Mouse (Mus musculus) left cerebral cortex, adult 18-20 months (tissue): ENCODE results near the gene A630089N07Rik. TPM values are rescaled to one million over a fixed set of nuclear protein-coding genes. Genes with fewer than 3 reads are reported as not detected.
A peak's percentile ranks its signal among the peaks of the same experiment; 100 is the strongest.
"Not testable (repeated sequence)": the region's sequence is repeated elsewhere in the genome, so short reads cannot be mapped to it uniquely, and the experiment has no call there.

Experiments
- DNase-seq, 2 experiments: peaks; one replicate each; pipeline ENCODE4 v3.0.0; 2021 to 2022; ENCODE audit warnings: low spot score in 2 of 2, mixed read lengths in 1 of 2
- long read RNA-seq, 2 experiments: library from polyadenylated mRNA; stranded (forward); transcript quantifications; one replicate each; pipeline ENCODE4 v2.0.0; 2021
- total RNA-seq, 2 experiments: library from RNA; stranded (reverse); gene quantifications; 2 replicates each; pipeline ENCODE4 v1.2.3; 2021

Gene A630089N07Rik
- total RNA-seq = 1 to 10 TPM; 5.4 to 8.2 TPM
- long read RNA-seq, experiment 1 = 0 reads
- long read RNA-seq, experiment 2 = 0 reads

DNA sequence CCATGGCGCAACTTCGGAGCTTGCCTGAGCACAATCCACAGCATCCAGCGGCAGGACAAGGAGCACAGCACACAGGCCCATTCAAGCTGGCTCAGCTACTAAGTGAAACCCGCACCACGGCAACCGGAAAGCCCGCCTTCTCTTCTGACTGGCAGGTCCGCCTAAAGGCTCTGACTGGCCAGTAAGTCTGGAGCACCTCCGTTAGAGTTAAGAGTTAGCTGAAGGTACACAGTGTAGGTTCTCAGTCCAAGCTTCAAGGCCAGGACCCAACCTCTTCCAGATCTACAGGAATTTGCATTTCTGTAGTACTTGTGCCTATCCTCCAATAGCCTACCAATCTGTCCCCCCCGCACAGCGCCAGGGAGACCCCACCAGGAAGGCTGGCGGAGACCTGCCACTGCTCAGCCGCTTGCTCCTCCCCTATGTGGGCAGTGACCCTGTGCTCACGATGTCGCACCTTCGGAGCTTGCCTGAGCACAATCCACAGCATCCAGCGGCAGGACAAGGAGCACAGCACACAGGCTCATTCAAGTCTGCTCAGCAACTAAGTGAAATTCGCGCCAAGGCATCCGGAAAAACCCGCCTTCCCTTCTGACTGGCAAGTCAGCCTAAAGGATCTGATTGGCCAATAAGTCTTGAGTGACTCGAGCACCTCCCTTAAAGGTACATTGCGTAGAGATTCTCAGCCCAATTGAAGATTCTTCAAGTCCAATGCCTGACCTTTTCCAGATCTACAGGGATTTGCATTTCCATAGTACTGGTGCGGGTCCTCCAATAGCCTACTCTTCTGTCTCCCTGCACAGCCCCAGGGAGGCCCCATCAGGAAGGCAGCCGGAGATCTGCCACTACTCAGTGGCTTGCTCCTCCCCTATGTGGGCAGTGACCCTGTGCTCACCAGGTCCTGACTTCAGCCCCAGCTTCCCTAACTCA is at the start of gene A630089N07Rik:
A630089N07Rik (minus strand) TSS at position 562 of the 930 bp plus-strand sequence.
- peak; percentile 78 to 86 for DNase-seq

DNA sequence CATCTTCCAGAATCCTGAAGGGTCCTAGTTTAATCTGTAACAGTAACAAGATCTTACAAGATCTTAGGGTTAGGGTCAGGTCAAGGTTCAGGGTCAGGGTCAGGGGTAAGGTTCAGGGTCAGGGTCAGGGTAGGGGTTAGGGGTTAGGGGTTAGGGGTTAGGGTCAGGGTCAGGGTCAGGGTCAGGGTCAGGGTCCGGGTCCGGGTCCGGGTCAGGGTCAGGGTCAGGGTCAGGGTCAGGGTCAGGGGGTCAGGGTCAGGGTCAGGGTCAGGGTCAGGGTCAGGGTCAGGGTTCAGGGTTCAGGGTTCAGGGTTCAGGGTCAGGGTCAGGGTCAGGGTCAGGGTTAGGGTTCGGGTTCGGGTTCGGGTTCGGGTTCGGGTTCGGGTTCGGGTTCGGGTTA is 24.9 kb upstream of the A630089N07Rik start:
- no peak for DNase-seq

GRCm38 (mm10) chr16:98081550-98081888 is 731 bp downstream of the A630089N07Rik start:
- not testable (repeated sequence) for DNase-seq

DNA sequence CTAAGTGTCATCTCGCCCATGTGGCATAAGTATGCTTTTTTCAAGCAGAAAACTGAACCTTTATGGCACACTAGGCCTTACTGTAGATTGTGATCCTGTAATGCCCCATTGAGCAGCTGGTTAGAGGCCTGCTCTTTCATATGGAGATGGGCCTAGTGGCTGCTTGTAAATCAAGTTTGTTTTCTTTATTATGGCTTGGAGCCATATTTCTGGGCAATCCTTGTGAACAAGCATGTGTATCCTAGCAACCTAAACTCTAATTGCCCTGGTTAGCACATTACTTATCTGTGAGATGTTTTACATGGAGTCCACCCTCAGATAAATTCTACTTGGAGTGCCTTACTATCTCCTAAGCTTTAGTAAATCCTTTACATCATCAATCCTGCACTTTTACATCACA is 1.1 kb downstream of the A630089N07Rik start:
- not testable (repeated sequence) for DNase-seq

DNA sequence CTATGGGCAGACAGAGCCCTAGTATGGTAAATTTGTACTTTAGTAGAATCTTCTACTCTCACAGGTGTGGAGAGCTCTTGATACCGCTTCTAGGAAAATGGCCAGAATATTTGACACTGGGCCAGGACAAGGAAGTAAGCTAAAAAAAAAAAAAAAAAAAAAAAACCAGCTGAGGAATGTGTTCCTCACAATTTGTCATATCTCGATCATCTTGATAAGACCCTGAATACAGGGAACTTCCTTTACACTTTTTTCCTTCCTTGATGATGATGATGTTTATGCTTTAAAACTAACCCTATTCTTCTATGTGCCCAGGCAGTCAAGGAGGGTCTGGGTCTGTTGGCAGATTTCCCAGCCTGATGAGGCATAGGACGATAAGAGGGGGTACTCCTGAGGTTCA is 2.9 kb downstream of the A630089N07Rik start:
- DNase-seq = not testable (repeated sequence)

GRCm38 (mm10) chr16:98041676-98042075 is 40.6 kb downstream of the A630089N07Rik start:
- peak; percentile 3 to 10 for DNase-seq

GRCm38 (mm10) chr16:98034971-98035370 is 47.3 kb downstream of the A630089N07Rik start:
- DNase-seq = not testable (repeated sequence)

- not testable (repeated sequence) for DNase-seq
Measured at GRCm38 (mm10) chr16:98026186-98026585, 56.1 kb downstream of the A630089N07Rik start.

- no peak for DNase-seq
Measured at GRCm38 (mm10) chr16:98022657-98023345, 59.4 kb downstream of the A630089N07Rik start.

GRCm38 (mm10) chr16:98022081-98022480 is 60.2 kb downstream of the A630089N07Rik start:
- DNase-seq = no peak

GRCm38 (mm10) chr16:97997383-97997731 is 84.9 kb downstream of the A630089N07Rik start:
- not testable (repeated sequence) for DNase-seq

GRCm38 (mm10) chr16:97996616-97997382 is 85.5 kb downstream of the A630089N07Rik start, which contains the start of gene B230307C23Rik:
TSS of gene B230307C23Rik (plus strand) at chr16:97997315.
- peak; percentile 79 to 88 for DNase-seq

GRCm38 (mm10) chr16:97995849-97996615 is 86.2 kb downstream of the A630089N07Rik start:
- DNase-seq = no peak

DNA sequence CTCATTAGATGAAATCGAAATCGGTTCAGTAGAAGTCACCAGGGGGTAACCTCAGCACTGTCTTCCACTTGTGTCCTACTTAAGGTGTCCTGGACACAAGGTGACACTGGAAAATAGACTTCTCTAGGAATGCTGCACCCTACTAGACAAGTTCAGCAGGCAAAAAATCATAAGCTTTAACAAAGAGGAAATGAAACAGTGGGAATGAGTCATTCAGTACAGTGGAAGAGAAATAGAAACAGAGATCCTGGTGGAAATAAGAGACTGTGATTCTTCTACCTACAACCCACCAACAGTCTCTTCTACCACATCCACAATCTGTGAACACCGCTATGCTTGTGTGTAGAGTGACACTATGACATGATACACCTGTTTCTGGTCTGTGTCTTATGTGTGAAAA is 89.8 kb downstream of the A630089N07Rik start:
- DNase-seq = not testable (repeated sequence)

DNA sequence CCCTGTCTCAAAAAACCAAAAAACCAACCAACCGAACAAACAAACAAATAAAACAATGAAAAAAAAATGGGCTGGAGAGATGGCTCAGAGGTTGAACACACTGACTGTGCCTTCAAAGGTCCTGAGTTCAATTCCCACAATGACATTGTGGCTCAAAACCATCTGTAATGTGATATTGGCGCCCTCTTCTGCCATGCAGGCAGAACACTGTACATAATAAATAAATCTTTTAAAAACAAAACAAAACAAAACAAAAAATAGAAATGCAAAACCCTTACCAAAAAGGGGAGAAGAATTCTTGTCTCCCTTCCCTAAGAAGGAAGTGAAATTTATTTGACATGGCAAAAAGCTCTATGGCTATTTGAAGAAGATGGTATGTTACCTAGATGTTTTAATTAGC is 90.7 kb downstream of the A630089N07Rik start:
- DNase-seq = no peak

- DNase-seq = no peak
Measured at GRCm38 (mm10) chr16:97984589-97984988, 97.7 kb downstream of the A630089N07Rik start.

DNA sequence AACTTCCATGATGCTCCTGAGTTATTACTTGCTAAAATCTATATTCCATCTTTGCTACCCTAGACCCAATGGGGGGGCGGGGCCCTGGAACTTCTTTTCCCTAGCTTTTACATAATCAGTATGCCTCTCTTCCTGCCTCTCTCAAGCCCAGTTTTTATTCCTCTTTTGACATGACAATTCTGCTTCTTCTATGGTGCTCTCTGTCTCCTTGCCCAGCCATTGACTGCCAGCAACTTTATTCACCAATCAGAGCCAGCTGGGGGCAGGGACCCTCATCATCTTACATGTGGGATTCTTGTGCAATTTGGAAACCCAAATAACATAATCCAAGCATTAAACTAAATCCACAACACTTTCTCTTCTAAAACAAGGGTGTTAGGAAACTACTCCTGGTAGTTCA is 100.9 kb downstream of the A630089N07Rik start:
- no peak for DNase-seq

DNA sequence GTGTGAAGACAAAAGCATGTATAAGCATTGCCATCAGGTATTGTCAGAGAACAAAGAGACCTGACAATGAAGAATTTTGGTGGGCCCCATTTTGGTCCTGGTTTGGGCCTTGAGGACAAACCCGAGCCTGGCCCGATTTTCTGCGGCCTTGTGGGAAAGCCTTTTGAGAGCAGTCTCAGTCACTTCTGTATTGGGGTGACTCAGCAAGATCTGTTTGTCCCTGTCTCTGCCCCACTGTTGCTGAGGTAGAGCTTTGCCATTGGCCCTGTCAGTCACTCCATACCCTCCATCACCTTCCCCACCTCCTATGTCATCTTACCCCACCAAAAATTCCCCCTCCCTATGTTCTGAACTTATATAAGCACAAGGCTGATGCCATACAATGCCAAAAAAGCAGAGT is 104.5 kb downstream of the A630089N07Rik start:
- no peak for DNase-seq

DNA sequence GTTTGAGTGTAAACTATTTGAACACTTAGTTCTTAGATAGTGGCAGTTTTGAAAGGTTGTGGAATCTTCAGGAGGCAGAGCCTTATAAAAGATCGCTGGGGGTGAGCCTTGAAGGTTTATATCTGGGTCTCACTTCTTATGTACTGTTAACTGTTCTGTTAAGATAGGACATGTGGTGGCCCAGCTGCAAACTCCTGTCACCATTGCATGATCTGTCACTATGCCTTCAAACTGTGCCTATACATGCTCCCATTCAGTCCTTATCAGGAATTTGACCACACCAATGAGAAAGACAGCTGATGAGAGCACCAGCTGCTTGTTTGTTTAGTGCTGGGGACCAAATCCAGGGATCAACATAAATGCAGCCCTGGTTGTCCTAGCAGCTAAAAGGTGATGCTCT is 105.0 kb downstream of the A630089N07Rik start:
- no peak for DNase-seq

- DNase-seq = no peak
Measured at GRCm38 (mm10) chr16:97963956-97964540, 118.2 kb downstream of the A630089N07Rik start.
